In the genomic region with DNA sequence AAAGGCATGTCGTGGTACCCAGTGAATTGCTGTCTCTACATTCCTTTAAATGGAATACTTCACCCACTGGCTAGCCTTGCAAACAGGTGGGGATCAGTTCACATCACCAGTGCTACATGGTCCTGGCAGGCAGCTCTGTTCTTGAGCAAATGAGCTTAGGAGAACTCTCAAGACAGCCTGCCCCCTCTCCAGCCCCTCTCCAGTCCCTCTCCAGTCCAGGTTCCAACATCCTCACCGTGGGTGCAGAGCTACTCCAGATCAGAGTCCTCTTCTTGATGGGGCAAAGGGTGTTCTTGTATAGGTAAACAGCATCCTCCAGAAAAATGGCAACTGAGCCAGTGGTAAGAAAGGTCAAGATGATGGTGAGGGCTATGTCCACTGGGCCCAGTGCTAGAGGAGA, we compare ENCODE assay signal across 22 mouse cellular contexts. TPM values are rescaled to one million over a fixed set of nuclear protein-coding genes. Genes with fewer than 3 reads are reported as not detected.
"Had no signal": no experiment of that assay in that cellular context is flagged by ENCODE, and none has a peak within 500 bp of the region (broad histone marks: within the 10 kb centered on the region; RNA-seq: fewer than 3 reads in every experiment).

No protein-coding gene starts in this region.

- DNase-seq: liver, embryonic 13.5 days; liver, postnatal 0 days; midbrain, embryonic 14.5 days; retina, postnatal 1 day; right cerebral cortex, adult 18-20 months; right cerebral cortex, postnatal 25 days; right cerebral cortex, postnatal 4 days; spleen, adult 18-20 months; thymus, adult 18-20 months; thymus, postnatal 14 days; thymus, postnatal 36 days had no signal

- H3K4me3 ChIP-seq: liver, embryonic 13.5 days; liver, embryonic 15.5 days; lung, embryonic 15.5 days; midbrain, embryonic 10.5 days; midbrain, embryonic 12.5 days; myocyte; neural tube, embryonic 13.5 days; neural tube, embryonic 15.5 days had no signal

- H3K4me1 ChIP-seq: liver, embryonic 15.5 days; neural tube, embryonic 13.5 days; neural tube, embryonic 15.5 days had no signal

RNA-seq across cellular contexts. Expression of gene Slc51a, which starts 8.3 kb away (rescaled TPM):
- total RNA-seq: megakaryocyte, adult 5-6 weeks had no signal
- polyA plus RNA-seq: midbrain, embryonic 14.5 days; neural tube, embryonic 13.5 days had no signal

RNA-seq across cellular contexts. Expression of gene Zdhhc19, which starts 16.6 kb away (rescaled TPM):
- polyA plus RNA-seq: liver, embryonic 13.5 days; liver, embryonic 15.5 days; liver, postnatal 0 days; lung, embryonic 15.5 days; midbrain, embryonic 10.5 days; midbrain, embryonic 12.5 days; midbrain, embryonic 14.5 days; myocyte; neural tube, embryonic 11.5 days; neural tube, embryonic 13.5 days; neural tube, embryonic 15.5 days; stomach, embryonic 14.5 days; thymus, postnatal 0 days had no signal
